Mouse (Mus musculus) gastrocnemius, postnatal 4 days (tissue): ENCODE measurements around the gene Tnni3. TPM values are rescaled to one million over a fixed set of nuclear protein-coding genes. Genes with fewer than 3 reads are reported as not detected.
A peak's percentile ranks its signal among the peaks of the same experiment; 100 is the strongest.
"Not testable (repeated sequence)": the region's sequence is repeated elsewhere in the genome, so short reads cannot be mapped to it uniquely, and the experiment has no call there.

ENCODE experiments used
- DNase-seq, 2 experiments: peaks; one replicate each; pipeline ENCODE4 v3.0.0; 2021 to 2022; ENCODE audit warnings: low spot score in 2 of 2, mixed read lengths in 2 of 2
- long read RNA-seq, 2 experiments: library from polyadenylated mRNA; stranded (forward); transcript quantifications; one replicate each; pipeline ENCODE4 v2.0.0; 2021
- total RNA-seq, 2 experiments: library from RNA; stranded (reverse); gene quantifications; 2 replicates each; pipeline ENCODE4 v1.2.3; 2021

Tnni3 gene
- 1 to 10 TPM; 1.7 to 3.0 TPM for total RNA-seq
- long read RNA-seq, experiment 1, result 0 reads
- long read RNA-seq, experiment 2, partial matches to known transcripts, result 1 of 2 reads
- long read RNA-seq, experiment 2, other reads (novel, unspliced or antisense), result 1 of 2 reads

DNA sequence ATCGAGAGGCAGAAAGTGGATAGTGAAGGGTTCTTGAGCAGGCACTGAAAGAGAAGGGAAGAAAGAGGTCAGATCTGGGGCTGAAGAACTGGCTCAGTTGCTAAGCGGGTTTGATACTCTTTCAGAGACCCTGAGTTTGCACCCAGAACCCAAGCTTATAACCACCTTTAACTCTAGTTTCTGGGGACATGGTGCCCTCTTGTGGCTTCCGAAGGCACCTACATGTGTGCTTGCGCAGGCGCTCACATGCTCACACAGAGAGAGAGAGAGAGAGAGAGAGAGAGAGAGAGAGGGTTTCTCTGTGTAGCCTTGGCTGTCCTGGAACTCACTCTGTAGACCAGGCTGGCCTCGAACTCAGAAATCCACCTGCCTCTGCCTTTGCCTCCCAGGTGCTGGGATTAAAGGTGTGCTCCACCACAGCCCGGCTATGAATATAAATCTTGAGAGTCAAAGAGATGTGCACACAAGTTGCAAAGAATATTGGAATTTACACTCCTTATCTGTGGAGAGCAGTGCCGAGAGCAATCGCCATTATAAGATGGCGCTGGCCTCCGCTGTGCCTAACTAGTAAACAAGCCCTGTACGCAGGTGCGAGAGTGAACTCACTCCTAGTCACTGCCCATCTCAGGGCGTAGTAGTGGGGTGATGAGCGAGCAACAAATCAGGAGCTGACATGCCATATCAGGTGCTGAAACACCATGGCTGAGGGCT, at the start of gene Tnni3:
Gene Tnni3 (minus strand): TSS at position 18 of the 711 bp plus-strand sequence.
- not testable (repeated sequence) for DNase-seq

DNA sequence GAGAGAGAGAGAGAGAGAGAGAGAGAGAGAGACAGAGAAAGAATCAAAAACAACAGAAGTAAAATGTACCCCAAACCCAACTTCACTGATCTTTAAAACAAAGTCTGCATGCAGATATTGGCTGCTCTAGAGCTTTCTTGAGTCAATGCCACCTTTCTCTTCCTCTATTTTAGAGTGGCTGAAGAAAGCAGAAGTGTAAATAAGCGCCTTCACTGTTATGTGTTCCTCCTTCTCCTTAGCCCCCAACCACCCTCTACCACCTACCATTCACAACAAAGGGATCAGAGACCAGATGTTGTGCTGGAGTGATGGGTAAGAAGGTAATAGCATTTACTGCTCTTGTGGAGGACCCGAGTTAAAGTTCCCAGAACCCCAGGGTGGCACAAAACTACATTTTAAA, 48.3 kb upstream of the Tnni3 start:
- DNase-seq, result not testable (repeated sequence)

GRCm38 (mm10) chr7:4562660-4563059, 38.6 kb upstream of the Tnni3 start:
- no peak for DNase-seq

- no peak for DNase-seq
Observed at GRCm38 (mm10) chr7:4557167-4557560, 33.1 kb upstream of the Tnni3 start.

DNA sequence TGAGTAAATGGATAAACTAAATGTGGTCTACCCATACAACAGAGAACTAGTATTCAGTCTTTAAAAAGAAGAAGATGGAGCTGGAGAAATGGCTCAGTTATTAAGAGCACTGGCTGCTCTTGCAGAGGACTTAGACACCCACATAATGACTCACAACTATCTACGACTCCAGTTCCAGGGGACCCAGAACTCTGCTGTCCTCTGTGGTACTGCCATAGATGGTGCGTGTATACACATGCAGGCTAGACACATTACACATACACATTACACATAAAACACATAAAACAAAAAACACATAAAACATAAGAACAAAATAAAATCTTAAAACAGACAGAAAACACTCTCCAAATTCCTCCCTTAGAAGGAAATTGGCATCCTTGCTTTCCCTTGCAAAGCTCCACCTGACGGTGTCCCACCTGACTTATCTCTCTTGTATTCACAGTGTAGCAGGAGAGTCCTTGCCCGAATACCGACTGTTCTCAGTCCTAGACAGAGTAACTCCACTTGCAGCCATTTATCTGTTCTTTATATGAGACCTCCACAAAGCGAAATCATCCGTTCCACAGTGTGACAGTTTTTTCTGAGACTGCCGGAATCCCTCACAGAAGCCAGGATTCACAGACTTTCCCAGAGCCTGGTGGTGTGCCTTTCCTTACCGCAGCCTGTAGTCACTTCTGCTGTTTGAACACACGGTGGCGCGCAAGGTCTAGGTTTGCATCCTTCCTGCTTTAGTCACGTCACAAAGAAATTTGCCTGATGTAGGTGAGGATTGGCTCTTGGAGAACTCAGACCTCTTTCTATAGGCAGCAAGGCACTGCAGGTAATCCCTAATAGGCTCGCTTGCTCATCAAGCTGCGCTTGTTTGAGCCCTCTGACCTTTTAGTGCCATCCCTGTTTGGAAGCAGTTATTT, 32.5 kb upstream of the Tnni3 start:
- DNase-seq, result peak; percentile 33 to 57

DNA sequence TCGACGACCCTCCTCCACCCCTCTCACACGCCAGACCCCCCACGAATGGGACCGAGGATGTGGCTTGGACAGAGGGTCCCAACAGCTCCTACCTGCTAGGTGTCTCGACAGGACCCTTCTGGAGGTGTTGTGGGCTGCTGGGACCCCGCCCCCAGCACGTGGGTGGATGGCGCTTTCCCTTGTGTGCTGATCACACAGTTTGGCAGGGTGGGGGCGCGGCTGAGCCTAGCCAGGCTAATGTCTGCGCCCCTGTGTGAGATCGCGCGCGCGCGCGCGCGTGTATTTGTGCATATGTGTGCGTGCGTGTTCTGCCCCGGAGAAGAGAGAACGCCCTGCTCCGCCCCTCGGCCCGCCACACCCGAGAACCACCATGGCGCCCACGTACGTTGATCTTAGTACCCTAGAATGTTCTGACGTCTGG, 23.2 kb upstream of the Tnni3 start, which contains the start of gene Syt5:
Gene Syt5 (minus strand): TSS at position 321 of the 421 bp plus-strand sequence.
- no peak for DNase-seq

GRCm38 (mm10) chr7:4546591-4547131, 22.6 kb upstream of the Tnni3 start:
- peak in 1 of 2 experiments; percentile 22 for DNase-seq

GRCm38 (mm10) chr7:4546050-4546449, 22.0 kb upstream of the Tnni3 start:
- no peak for DNase-seq

DNA sequence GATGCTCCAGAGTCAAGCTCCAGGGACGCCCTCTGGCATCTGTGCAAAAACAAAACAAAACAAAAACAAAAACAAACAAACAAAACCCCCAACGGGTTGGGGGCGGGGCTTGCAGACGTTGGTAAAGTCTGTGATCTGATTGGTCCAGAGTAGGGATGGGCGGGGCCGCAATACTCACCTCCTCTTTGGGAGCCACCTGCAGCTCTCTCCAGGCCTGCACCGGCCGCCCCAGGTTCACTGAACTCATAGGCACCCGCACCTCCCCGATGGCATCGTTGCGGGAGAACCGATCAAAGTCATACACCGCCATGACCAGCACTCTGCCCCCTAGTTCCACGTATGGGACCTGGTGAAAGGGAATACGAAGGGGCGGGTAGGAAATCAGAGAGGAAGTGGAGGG, 18.0 kb upstream of the Tnni3 start:
- no peak for DNase-seq

- DNase-seq, result no peak
Observed at GRCm38 (mm10) chr7:4541344-4541743, 17.3 kb upstream of the Tnni3 start.

- DNase-seq, result no peak
Observed at GRCm38 (mm10) chr7:4539019-4539418, 15.0 kb upstream of the Tnni3 start.

DNA sequence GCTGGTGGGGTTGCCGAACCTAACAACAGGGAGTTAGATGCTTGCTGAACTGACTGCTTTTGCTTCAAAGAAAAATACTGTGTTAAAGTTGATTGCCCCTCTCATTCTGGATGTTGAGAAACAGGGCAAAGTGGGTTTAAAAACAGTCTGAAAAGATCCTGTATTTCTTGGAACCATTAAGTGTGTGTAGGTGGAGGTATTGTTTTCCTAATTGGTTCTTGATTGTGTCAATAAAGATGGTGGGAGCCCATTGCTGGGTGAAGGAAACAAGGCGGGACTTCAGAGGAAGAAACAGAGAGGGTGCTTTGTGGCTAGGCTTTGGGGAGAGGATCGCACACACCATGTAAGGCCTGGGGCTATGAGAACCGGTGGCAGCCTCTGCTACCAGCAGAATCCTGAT, 13.2 kb upstream of the Tnni3 start:
- DNase-seq, result no peak

GRCm38 (mm10) chr7:4536369-4536768, 12.3 kb upstream of the Tnni3 start:
- no peak for DNase-seq

- DNase-seq, result peak in 1 of 2 experiments; percentile 51
Observed at GRCm38 (mm10) chr7:4532005-4532729, 8.1 kb upstream of the Tnni3 start, which contains the start of gene Dnaaf3. Dnaaf3 (minus strand) TSS chr7:4532453.

- not testable (repeated sequence) for DNase-seq
Observed at GRCm38 (mm10) chr7:4530166-4530565, 6.1 kb upstream of the Tnni3 start.

DNA sequence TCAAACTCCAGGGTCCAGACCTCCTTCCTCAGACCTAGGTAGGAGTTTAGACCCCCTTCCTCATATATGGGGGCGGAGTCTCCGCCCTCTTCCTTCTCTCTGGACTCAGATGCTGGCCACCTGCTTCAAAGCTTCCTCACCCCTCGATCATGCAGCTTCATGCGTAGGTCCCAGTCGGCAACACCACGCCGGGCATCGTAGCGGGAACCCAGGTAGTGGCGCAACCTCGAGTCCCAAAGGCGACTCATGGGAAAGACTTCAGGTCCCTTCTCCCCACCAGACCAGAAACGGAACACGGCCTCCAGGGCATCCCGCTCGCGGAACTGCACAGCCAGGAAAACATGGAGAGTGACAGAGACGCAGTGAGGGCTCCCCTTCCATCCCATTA, 3.3 kb upstream of the Tnni3 start:
- no peak for DNase-seq

GRCm38 (mm10) chr7:4526341-4527301, 2.6 kb upstream of the Tnni3 start:
- peak; percentile 70 to 86 for DNase-seq

GRCm38 (mm10) chr7:4523205-4524130, 561 bp downstream of the Tnni3 start:
- no peak for DNase-seq

DNA sequence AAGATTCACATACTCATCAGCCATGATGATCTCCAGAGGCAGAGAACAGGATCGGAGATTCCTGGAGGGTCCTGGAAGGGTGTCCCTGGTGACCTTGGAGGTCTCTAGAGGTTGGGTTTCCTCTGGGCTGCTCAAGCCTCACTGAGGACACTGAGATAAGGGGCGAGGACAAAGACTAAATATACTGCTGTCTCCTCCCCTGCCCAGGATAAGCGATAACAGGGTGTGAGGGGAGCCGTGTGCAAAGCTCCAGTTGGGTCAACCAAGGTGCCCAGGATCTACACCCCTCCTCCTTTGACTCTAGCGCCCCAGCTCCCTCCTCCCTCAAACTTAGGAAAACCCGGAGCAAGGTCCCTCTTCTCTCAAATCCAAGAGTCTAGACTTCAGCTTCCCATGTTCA, 1.7 kb downstream of the Tnni3 start:
- DNase-seq, result no peak
